Mouse (Mus musculus) hindbrain, embryonic 13.5 days (tissue): ENCODE results near the gene Hnrnpa1. TPM values are rescaled to one million over a fixed set of nuclear protein-coding genes. Genes with fewer than 3 reads are reported as not detected.
"Not testable (repeated sequence)": the region's sequence is repeated elsewhere in the genome, so short reads cannot be mapped to it uniquely, and the experiment has no call there.

Experiments used
- ATAC-seq: fragments of 200-750 bp; cut with Nextera tagmentation; 2 replicates; pipeline ENCODE4 v1.8.0; 2017; ENCODE audit warnings: moderate TSS enrichment; ENCODE audit not compliant: low FRiP score
- H3K27ac ChIP-seq: fragments of 300-500 bp; sonication (generic); 2 replicates; pipeline ENCODE4 v1.5.1; 2015; ENCODE audit warnings: inconsistent platforms, mild to moderate bottlenecking, moderate library complexity
- H3K27me3 ChIP-seq: fragments of 300-500 bp; sonication (generic); 2 replicates; pipeline ENCODE4 v1.6.1; 2015; ENCODE audit warnings: mild to moderate bottlenecking, inconsistent platforms
- H3K36me3 ChIP-seq: fragments of 300-500 bp; sonication (generic); 2 replicates; pipeline ENCODE4 v1.6.1; 2015; ENCODE audit warnings: mild to moderate bottlenecking, inconsistent platforms
- H3K4me1 ChIP-seq: fragments of 300-500 bp; sonication (generic); replicated peaks from 2 replicates; pipeline ENCODE4 v1.6.1; 2015; ENCODE audit warnings: inconsistent platforms
- H3K4me2 ChIP-seq: fragments of 300-500 bp; sonication (generic); 2 replicates; pipeline ENCODE4 v1.6.1; 2015; ENCODE audit warnings: inconsistent platforms, mild to moderate bottlenecking, moderate library complexity
- H3K4me3 ChIP-seq: fragments of 300-500 bp; sonication (generic); 2 replicates; pipeline ENCODE4 v1.5.1; 2015; ENCODE audit warnings: mild to moderate bottlenecking, inconsistent platforms
- H3K9ac ChIP-seq: fragments of 300-500 bp; sonication (generic); 2 replicates; pipeline ENCODE4 v1.6.1; 2015; ENCODE audit warnings: mild to moderate bottlenecking, inconsistent platforms
- H3K9me3 ChIP-seq: fragments of 300-500 bp; sonication (generic); 2 replicates; pipeline ENCODE4 v1.6.1; 2016; ENCODE audit warnings: inconsistent platforms
- WGBS: fragments of 180-500 bp; shearing (Covaris S2); methylation state at CpG from one replicate; pipeline ENCODE4 v1.1.7; 2015; 5-methylcytosine and 5-hydroxymethylcytosine counted together
- polyA plus RNA-seq: library from polyadenylated mRNA; unstranded; fragments of >200 nt; fragmentation: Nextera tagmentation; extraction: Ambion mirVana; gene quantifications from 2 replicates; pipeline ENCODE4 v1.2.1, GENCODE M21; 2015

Hnrnpa1 gene
- polyA plus RNA-seq, 1 experiment from 2014 or later, result 901 TPM

DNA sequence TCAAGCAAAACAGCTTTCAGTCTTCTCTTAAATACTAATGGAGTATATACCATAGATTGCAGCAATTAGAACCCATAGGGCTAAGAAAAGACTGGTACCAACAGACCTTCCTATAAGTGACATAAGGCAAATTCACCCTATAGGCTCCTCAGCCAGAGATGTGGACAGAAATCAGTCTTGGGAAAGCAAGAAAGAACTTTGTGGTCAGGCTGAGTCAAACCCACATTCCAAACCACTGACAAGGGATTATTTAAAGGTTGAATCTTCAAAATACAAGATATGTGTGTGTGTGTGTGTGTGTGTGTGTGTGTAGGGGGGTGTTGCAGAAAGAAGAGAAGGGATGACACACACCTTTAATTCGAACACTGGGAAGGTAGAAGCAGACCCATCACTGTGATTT lies 18.8 kb upstream of the Hnrnpa1 start:
- no peak overlapping the region for H3K4me2 ChIP-seq
- H3K4me1 ChIP-seq, result peaks cover 19% of the 10 kb centered on the region; the same call in 1 of the 2 replicates
- WGBS, result 83% methylated on average over 1 of the region's 1 CpGs
- no peaks in the 10 kb centered on the region for H3K27me3 ChIP-seq
- peak overlapping the region; percentile 14 for H3K27ac ChIP-seq
- H3K4me3 ChIP-seq, result no peak overlapping the region
- no peaks in the 10 kb centered on the region for H3K9me3 ChIP-seq
- no peak for ATAC-seq
- no peaks in the 10 kb centered on the region for H3K36me3 ChIP-seq
- H3K9ac ChIP-seq, result no peak overlapping the region

- Histone ChIP-seq H3K4me3 (no peak overlapping the region), H3K9ac (no peak overlapping the region), H3K36me3 (no peaks in the 10 kb centered on the region), H3K27me3 (no peaks in the 10 kb centered on the region), H3K4me2 (no peak overlapping the region), H3K9me3 (no peaks in the 10 kb centered on the region), H3K27ac (no peak overlapping the region), H3K4me1 (peaks cover 20% of the 10 kb centered on the region)
- WGBS, result 91% methylated on average over 2 of the region's 2 CpGs
- ATAC-seq, result no peak
Observed at GRCm38 (mm10) chr15:103224161-103224560, 16.1 kb upstream of the Hnrnpa1 start.

DNA sequence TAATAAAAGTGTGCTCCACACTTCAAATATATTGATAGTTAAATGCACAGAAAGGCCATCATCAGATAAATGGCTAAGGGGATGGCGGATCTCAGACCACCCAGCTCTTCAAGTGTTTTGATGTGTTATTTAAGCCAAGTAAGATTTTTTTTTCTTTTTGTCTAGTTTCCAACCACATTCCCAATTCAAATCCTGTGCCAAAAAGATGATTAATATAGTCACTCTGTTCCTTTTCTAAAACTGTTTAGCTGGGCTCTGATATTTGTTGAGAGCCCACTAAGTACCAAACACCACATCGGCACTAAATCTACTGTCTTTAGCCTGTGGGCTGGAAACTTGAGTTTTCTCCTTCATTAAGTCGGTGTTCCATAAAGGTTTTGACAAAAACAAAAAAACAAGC lies 13.2 kb upstream of the Hnrnpa1 start:
- WGBS, result 79% methylated on average over 3 of the region's 3 CpGs
- no peak for ATAC-seq
- no peak overlapping the region for H3K9ac ChIP-seq

DNA sequence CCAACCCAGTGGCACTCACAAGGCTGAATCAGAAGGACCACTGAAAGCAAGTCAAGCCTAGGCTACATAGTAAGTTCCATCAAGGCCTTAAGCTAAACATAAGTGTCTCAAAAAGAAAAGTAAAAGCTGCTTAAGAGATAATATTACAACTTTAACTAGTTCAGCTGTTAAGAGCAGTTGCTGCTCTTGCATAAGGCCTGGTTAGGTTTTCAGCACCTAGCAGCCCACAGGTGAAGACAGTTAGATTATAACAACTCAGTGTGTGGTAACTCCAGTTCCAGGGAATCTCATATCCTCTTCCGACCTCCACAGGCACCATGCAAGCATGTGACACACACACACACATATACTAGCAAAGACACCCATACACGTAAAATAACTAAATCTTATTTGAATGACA lies 12.7 kb upstream of the Hnrnpa1 start:
- Histone ChIP-seq H3K27me3 (no peaks in the 10 kb centered on the region), H3K27ac (0 out of 2 replicates have a peak overlapping the region, but pooled peaks have one; percentile 5), H3K9me3 (no peaks in the 10 kb centered on the region), H3K9ac (no peak overlapping the region), H3K36me3 (no peaks in the 10 kb centered on the region), H3K4me1 (peaks cover 5% of the 10 kb centered on the region), H3K4me3 (no peak overlapping the region), H3K4me2 (no peak overlapping the region)
- WGBS, result 85% methylated on average over 2 of the region's 2 CpGs
- no peak for ATAC-seq

More for the DNA sequence above, 13.2 kb upstream of the Hnrnpa1 start:
- H3K4me3 ChIP-seq, result no peak overlapping the region
- 0 out of 2 replicates have a peak overlapping the region, but pooled peaks have one; percentile 5 for H3K27ac ChIP-seq
- H3K27me3 ChIP-seq, result no peaks in the 10 kb centered on the region
- H3K9me3 ChIP-seq, result no peaks in the 10 kb centered on the region
- peaks cover 5% of the 10 kb centered on the region for H3K4me1 ChIP-seq
- no peak overlapping the region for H3K4me2 ChIP-seq
- H3K36me3 ChIP-seq, result no peaks in the 10 kb centered on the region

GRCm38 (mm10) chr15:103228904-103229303 lies 11.3 kb upstream of the Hnrnpa1 start:
- no peak for ATAC-seq
- H3K27ac ChIP-seq, result no peak overlapping the region

GRCm38 (mm10) chr15:103233119-103233518 lies 7.1 kb upstream of the Hnrnpa1 start:
- H3K36me3 ChIP-seq, result peaks cover 7% of the 10 kb centered on the region
- no peak overlapping the region for H3K4me3 ChIP-seq
- WGBS, result 92% methylated on average over 2 of the region's 2 CpGs
- no peak overlapping the region for H3K27ac ChIP-seq
- peaks cover 7% of the 10 kb centered on the region for H3K4me1 ChIP-seq
- ATAC-seq, result no peak
- H3K9me3 ChIP-seq, result no peaks in the 10 kb centered on the region
- H3K27me3 ChIP-seq, result no peaks in the 10 kb centered on the region
- no peak overlapping the region for H3K4me2 ChIP-seq
- H3K9ac ChIP-seq, result no peak overlapping the region

More at GRCm38 (mm10) chr15:103228904-103229303, 11.3 kb upstream of the Hnrnpa1 start:
- no peaks in the 10 kb centered on the region for H3K27me3 ChIP-seq
- H3K36me3 ChIP-seq, result no peaks in the 10 kb centered on the region
- H3K9ac ChIP-seq, result no peak overlapping the region
- H3K9me3 ChIP-seq, result no peaks in the 10 kb centered on the region
- peaks cover 5% of the 10 kb centered on the region for H3K4me1 ChIP-seq
- no peak overlapping the region for H3K4me2 ChIP-seq
- H3K4me3 ChIP-seq, result no peak overlapping the region
- 81% methylated on average over 2 of the region's 2 CpGs for WGBS

DNA sequence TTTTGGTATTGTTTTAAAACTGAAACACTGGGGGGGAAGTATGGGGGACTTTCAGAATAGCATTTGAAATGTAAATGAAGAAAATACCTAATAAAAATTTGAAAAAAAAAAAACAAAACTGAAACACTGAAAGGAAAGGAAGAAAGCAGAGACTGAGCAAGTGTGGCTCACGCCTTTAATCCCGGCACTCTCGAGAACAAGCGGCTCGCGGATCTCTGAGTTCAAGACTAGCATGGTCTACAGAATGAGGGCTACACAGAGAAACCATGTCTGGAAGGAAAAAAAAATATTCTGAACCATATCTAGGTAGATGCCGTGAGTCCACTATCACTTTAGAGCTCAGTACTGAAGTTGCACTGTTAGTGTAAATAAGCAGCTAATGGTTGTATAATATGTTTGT lies 2.9 kb upstream of the Hnrnpa1 start:
- H3K4me3 ChIP-seq, result no peak overlapping the region
- no peaks in the 10 kb centered on the region for H3K27me3 ChIP-seq
- peaks cover 24% of the 10 kb centered on the region for H3K4me1 ChIP-seq
- H3K9me3 ChIP-seq, result no peaks in the 10 kb centered on the region
- no peak for ATAC-seq
- 94% methylated on average over 7 of the region's 7 CpGs for whole genome bisulfite sequencing
- no peak overlapping the region for H3K4me2 ChIP-seq
- no peak overlapping the region for H3K9ac ChIP-seq
- H3K36me3 ChIP-seq, result peaks cover 17% of the 10 kb centered on the region
- no peak overlapping the region for H3K27ac ChIP-seq

- Histone ChIP-seq H3K9me3 (no peaks in the 10 kb centered on the region), H3K27me3 (no peaks in the 10 kb centered on the region), H3K4me1 (peaks cover 43% of the 10 kb centered on the region), H3K4me3 (peak overlapping the region; percentile 49), H3K9ac (peak overlapping the region; percentile 68), H3K36me3 (peaks cover 35% of the 10 kb centered on the region), H3K4me2 (peak overlapping the region; percentile 64), H3K27ac (peak overlapping the region; percentile 96)
- WGBS, result under 1% methylated on average over 26 of the region's 26 CpGs
- peak; percentile 90 for ATAC-seq
Observed at GRCm38 (mm10) chr15:103239130-103239684, 1.0 kb upstream of the Hnrnpa1 start.

DNA sequence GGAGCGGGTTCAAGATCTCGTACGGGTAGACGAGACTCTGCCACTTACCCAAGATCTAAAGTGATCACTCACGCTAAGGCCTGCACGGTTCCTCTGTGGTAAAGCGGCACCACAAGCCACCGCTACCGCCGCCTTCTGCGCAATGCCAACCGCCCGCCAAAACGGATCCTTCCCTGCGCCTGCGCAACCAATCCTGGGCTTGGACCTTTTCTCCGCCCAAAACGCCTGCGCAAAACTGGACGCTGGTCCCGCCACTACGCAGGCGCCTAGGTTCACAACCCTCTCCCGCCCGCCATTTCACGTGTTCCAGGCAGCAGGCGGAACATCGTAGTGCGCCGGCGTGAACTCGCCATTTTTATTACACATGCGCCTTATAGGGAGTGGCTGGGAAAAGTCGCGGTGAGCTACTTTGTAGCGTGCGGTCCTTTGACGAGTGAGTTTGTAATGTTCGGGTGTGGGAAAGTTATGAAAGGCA lies 510 bp upstream of the Hnrnpa1 start, which contains the start of gene Cbx5:
Gene Cbx5 (minus strand): TSS at position 132 of the 475 bp plus-strand sequence.
- peaks cover 43% of the 10 kb centered on the region for H3K4me1 ChIP-seq
- peak within 1 kb of the TSS; percentile 96 for H3K27ac ChIP-seq
- peak; percentile 95 for ATAC-seq

GRCm38 (mm10) chr15:103241071-103242018 lies 1.1 kb downstream of the Hnrnpa1 start:
- not testable (repeated sequence) for ATAC-seq, H3K9me3 ChIP-seq, H3K27me3 ChIP-seq
- H3K36me3 ChIP-seq, result peaks cover 44% of the 10 kb centered on the region
- peak overlapping the region; percentile 84 for H3K9ac ChIP-seq
- H3K4me3 ChIP-seq, result peak overlapping the region; percentile 49
- peak overlapping the region; percentile 92 for H3K4me2 ChIP-seq
- WGBS, result 12% methylated on average over 12 of the region's 12 CpGs
- H3K27ac ChIP-seq, result peak overlapping the region; percentile 96
- peaks cover 46% of the 10 kb centered on the region for H3K4me1 ChIP-seq

More for the DNA sequence above, 510 bp upstream of the Hnrnpa1 start, which contains the start of gene Cbx5:
- H3K4me2 ChIP-seq, result peak within 1 kb of the TSS; percentile 92
- WGBS, result under 1% methylated on average over 39 of the region's 39 CpGs
- peak within 1 kb of the TSS; percentile 84 for H3K9ac ChIP-seq
- peak within 1 kb of the TSS; percentile 49 for H3K4me3 ChIP-seq
- no peaks in the 10 kb centered on the region for H3K9me3 ChIP-seq
- H3K36me3 ChIP-seq, result peaks cover 34% of the 10 kb centered on the region
- no peaks in the 10 kb centered on the region for H3K27me3 ChIP-seq

DNA sequence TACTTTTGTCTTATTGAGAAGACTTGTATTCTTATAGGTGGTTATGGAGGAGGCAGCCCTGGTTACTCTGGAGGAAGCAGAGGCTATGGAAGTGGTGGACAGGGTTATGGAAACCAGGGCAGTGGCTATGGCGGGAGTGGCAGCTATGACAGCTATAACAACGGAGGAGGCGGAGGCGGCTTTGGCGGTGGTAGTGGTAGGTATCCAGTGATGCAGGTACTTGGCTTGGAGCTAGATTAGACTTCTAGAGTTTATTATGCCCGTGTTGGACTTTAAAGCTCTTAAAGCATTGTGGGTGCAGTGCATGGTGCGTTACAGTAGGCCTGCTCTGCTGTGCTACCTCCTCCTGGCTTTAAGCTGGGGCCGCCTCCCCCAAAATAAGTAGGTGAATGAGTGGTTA lies 2.7 kb downstream of the Hnrnpa1 start:
- Histone ChIP-seq H3K9me3 (no peaks in the 10 kb centered on the region), H3K27ac (no peak overlapping the region), H3K36me3 (peaks cover 59% of the 10 kb centered on the region), H3K4me1 (peaks cover 41% of the 10 kb centered on the region), H3K4me3 (peak overlapping the region; percentile 49), H3K4me2 (peak overlapping the region; percentile 92), H3K27me3 (no peaks in the 10 kb centered on the region), H3K9ac (peak overlapping the region; percentile 84)
- WGBS, result 74% methylated on average over 8 of the region's 8 CpGs
- no peak for ATAC-seq

DNA sequence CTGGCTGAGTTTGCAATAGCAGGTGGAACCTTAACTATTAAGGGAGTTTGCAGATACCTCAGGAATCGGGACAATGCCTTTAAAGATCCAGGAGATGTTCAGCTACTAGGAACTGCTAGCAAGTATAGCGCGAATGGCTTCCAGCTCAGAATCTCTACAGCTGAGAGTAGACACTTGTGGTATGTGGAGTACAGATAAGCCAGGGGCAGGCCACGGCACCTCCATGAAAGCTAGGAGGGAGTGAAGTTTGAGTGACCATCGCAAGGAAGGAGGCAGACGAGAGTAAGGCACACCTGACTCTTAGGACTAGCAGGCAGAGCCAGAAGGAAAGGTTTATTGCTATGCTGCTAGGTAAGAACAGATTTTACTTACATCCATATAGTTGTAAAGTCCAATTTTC lies 5.4 kb downstream of the Hnrnpa1 start:
- peaks cover 75% of the 10 kb centered on the region for H3K36me3 ChIP-seq
- peaks cover 36% of the 10 kb centered on the region for H3K4me1 ChIP-seq
- H3K9ac ChIP-seq, result no peak overlapping the region

More for the DNA sequence above, 5.4 kb downstream of the Hnrnpa1 start:
- no peak for ATAC-seq
- no peak overlapping the region for H3K27ac ChIP-seq
- 83% methylated on average over 6 of the region's 6 CpGs for WGBS
- no peak overlapping the region for H3K4me2 ChIP-seq
- H3K9me3 ChIP-seq, result no peaks in the 10 kb centered on the region
- no peaks in the 10 kb centered on the region for H3K27me3 ChIP-seq
- H3K4me3 ChIP-seq, result no peak overlapping the region
